Mouse (Mus musculus): ENCODE measurements around the gene Carhsp1.

Gene Carhsp1

DNA sequence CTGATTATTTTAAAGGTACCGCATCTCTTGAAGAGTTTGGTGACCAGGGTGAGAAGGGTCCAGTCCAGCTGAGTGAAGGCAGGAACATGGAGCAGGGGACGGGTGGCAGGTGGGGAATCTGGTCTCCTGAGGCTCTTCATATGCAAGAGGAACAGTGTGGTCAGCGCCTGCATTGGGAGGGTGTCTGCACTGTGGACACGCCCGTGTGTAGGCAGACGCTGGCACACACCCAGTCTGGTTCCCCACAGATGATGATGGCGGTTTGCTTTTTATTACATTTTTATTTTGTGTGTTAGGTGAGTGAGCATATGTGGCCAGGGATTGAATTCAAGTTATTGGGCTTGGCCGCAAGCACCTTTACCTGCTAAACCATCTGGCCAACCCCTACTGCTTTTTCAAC lies 3.6 kb upstream of the Carhsp1 start:
- peak; percentile 59 for DNase-seq (ENCODE audit: low read depth, low spot score)

DNA sequence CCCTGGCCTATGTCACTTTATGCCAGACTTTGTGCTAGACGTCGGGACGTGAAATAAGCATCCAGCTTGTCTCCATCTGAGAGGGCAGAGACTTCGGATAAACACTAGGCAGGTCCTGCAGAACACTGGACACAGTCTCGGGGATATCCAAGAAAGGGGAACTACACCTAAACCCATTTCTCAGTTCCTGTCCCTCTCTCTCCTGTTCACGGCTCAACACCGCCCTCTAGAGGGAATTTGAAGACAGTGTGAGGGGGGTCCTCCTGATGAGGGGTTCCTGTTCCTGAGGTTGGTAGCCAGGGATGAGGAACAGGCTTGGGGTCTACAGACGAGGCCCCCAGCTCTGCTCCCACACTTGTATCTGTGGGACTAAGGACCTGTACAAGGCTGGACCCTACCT lies 2.2 kb upstream of the Carhsp1 start:
- DNase-seq (ENCODE audit: low read depth, low spot score): peak; percentile 71

DNA sequence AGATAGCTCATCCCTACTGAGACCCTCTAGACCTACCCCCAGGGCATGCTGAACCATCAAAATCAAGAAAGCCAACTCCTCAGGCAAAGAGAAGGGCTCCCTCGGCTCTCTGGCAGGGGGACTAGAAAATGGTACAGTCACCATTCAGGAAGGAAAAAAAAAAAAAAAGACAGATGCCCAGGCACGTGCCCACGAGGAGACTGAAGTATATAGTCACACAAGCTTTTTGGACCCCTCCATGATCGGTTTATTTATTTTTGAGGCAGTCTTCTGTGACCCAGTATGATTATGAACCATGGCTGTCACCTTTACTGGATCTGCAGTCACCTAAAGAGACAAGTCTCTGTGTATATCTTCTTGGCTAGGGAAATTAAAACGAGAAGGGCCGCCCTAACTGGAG lies 1.4 kb upstream of the Carhsp1 start:
- no peak for DNase-seq (ENCODE audit: low read depth, low spot score)

DNA sequence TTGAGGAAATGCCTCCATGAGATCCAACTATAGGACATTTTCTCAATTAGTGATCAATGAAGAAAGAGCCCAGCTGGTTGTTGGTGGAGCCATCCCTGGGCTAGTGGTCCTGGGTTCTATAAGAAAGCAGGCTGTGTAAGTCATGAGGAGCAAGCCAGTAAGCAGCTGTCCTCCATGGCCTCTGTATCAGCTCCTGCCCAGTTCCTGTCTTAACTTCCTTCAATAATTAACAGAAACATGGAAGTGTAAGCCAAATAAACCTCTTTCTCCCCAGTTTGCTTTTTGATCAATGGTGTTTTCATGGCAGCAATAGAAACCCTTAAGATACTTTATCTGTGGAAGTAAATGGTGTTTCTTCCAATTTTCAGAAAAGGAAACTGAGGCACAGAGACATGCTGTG lies 856 bp upstream of the Carhsp1 start:
- no peak for DNase-seq (ENCODE audit: low read depth, low spot score)

DNA sequence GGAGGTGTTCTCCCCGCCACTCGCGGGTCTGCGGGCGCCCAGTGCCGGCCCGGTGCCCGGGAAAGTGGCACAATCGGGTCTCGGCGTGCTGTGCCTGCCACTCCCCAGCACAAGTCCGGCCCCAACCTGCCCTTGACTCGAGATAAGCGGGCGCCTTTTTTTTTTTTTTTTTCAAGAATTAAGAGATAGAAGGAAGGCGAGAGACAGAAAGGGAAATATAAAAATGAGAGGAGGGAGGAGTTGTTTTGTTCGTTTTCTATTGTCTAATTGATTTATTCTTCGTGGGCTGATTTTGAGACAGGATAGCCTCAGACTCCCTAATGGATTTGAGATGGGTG lies 364 bp upstream of the Carhsp1 start:
- no peak for DNase-seq (ENCODE audit: low read depth, low spot score)

DNA sequence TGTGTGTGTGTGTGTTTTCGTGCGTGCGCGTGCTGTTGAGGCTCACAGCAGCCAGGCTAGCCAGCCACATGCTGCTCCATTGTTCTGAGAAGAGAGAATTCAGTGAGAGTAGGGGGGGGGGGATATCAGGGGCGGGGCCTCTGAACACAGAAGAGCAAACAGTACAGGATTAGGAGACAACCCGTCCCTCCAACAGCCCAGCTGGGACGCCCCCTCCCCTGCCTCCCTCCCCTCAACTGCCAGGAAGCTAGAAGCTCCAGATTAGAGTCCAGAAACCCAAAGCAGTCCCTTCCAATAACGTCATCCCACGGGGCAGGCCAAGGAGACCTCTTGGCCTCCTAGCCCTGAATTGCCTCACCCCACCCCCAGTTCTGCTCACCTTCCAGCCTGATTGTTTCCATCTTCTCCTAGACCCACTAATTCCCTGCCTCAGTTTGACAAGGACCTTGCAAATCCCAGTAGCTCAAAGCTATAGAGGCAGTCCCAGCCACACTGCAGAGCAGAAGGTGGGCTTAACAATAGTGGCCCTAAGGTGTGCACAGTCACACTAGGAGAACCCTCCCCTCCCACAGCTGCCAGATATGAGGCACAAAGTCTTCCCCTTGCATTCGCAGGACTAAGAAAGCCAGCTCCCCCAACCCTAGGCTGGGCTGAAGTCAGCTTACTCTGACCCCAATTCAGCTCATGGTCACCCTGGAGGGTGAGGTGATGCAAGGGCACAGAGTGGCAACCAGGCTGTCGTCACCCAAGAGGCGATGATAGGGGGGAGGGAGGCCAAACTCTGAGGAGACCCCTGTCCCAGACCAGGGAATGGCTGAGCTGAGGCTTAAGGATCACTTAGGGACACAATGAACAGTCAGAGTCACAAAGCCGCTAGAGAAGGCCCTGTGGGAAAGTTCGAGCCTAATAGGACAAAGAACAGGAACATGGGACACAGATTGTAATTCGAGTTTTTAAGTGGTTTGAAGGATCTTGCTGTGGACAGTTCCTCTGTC lies 1.6 kb downstream of the Carhsp1 start:
- no peak for DNase-seq (ENCODE audit: low read depth, low spot score)

DNA sequence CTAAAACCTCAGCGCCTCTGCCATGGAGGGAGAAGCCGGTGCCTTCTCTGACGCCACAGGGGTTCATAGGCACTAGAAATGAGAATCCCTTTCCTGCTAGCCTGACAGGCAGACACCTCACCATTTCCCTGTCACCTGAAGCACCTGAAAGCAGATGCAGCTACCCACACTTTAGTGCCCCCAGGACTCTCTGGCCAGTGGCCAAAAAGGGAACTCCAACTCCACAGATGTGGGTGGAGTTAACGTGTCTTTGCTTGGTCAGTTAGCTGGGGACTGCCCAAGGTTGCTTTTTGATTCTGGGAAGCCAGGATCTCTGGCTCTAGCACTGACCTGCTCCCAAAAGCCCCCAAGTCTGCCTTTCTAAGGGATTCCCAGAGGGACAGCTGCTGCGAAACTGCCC lies 2.5 kb downstream of the Carhsp1 start:
- DNase-seq (ENCODE audit: low read depth, low spot score): no peak

DNA sequence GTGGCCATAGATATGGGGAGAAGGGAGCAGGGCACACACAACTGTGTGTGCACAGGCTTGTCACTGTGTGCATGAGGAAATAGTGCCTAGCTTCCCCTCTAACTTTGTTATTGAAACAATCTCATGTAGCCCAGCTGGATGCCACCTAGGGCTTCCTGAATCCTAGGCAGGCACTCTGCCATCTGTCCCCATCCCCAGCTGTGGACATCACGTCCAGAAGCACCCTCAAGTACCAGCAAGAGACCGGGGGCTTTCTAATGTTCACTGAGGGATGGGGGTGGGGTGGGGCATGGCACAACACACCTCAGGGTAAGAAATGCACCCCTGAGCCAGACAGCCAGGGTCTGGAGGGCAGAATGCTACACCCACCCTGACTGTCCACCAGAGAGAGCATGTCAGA lies 3.6 kb downstream of the Carhsp1 start:
- DNase-seq (ENCODE audit: low read depth, low spot score): no peak

DNA sequence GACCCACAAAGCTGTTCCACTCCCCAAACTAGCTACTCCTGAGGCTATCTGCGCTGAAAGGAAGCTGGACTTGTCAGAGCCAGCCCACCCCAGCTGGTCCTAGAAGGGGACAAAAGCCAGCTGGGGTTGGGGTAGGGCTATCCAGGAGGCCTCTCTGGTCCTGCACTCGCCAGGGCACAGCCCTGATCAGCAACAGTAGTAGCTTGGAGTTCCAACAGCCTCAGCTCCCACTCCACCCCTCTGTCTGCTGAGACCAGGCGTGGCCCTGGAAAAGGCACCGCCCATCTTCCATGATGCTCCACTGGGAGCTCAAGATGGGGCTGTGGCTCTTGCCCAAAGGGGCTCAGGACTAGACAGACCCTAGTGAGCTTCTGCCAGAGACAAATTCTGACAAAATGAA lies 4.1 kb downstream of the Carhsp1 start:
- no peak for DNase-seq (ENCODE audit: low read depth, low spot score)

DNA sequence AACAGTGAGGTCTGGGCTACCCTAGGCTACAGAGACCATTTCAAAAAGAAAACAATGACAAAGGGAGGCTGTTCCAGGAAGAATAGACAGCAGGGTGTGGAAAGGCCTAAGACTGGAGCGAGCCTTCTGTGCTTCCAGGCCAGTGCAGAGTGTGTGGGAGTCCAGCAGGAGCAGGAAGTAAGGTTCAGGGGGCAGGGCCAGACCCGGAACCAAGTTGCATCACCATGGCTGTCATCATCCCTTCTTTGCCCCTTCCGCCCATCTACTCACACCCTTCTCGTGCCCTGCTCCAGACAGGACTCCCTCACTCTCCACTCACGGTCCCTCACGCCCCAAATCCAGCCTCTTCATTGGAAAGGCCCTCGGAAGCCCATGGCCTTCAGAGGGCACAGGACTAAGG lies 4.7 kb downstream of the Carhsp1 start:
- DNase-seq (ENCODE audit: low read depth, low spot score): no peak

DNA sequence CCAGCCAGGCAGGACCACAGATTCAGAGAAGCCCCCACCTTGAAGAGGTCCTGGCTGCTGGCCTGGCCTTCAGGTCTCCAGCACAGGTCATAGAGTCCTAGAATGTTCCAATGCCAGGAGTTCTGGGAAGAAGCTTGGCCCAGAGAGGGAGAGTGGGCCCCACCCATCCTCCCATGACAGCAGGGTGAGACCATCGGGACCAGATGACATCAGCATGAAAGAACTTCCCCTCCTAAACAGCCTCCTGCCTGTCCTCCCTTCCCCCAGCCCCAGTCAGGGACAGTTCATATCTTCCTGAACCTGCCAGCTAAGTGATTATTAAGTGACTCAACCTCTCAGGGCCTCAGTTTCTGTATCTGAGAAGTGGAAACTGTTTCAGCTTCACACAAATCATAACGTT lies 5.5 kb downstream of the Carhsp1 start:
- no peak for DNase-seq (ENCODE audit: low read depth, low spot score)

DNA sequence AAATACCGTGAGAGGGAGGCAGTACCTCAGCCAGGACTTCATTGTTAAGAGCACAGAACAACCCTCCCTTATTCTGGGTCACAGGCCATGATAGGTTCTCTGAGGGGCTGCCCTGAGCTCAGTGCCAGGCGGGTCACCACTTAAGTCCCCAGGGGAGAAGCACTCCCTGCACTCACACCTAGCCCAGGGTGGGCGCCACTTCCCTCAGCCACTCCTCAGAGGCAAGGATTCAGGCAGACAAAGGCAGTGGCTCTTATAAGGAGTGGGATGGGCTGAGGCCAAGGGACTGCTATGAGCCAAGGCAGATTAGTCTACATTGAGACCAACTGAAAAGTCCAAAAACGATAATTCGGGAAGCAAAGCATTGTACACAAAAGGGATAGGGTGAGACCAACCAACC lies 6.6 kb downstream of the Carhsp1 start:
- DNase-seq (ENCODE audit: low read depth, low spot score): no peak

DNA sequence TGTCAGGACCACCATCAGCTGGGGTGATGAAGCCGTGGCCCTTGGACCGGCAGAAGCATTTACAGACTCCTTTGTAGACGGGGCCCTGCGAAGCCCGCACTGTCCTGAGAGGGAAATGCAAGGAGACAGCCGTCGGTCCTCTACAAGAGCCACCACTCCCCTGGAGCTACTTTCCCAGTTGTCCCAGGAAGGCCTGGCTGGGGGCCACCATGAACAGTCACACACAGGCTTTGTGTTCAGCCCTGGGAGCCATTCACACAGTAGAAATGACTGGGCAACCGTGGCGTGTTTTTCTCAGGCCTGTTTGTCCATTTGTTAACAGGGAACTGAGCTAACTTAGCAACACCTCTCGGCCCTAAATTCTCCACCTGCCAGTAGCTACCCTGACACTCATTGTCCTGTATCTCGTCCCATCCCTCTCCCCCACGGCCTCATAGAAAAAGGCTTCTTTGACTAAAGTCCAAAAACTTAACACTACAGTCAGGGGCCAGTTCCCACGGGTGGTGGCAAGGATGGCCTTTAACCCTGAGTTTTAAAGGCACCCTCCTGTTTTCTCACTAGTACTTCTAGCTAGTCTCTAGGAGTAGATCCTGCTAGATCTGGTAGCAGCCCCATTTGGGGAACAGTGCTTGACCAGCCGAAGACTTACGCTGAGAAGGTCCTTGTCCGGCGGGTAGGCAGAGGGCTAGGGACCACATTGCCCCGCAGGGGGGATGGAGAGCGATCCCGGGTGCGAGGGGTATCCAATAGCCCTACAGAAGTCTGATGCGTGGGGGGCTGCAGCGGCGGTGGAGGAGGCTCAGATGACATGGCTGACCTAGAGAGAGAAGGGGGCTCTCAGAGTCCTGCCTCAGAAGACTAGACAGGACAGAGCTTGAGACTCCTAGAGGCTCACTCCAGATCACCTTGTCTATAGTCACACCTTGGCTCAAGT lies 8.1 kb downstream of the Carhsp1 start:
- DNase-seq (ENCODE audit: low read depth, low spot score): no peak

DNA sequence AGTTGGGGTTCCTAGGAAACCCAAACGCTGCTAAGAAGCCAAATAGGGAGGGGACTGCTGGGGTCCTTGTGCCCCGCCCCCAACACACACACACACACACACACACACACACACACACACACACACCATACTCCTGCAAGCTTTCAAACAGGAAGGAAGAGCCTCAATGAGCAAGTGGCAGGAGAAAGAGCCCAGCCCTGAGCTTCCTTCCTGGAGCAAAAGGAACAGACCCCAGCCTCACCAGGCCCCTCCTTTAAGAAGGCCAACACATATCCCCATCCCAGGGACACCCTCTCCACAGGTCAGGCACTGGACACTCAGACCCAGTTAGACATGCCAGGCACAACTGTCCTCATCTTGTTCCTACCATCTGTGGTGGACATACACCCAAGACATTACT lies 8.9 kb downstream of the Carhsp1 start:
- no peak for DNase-seq (ENCODE audit: low read depth, low spot score)

DNA sequence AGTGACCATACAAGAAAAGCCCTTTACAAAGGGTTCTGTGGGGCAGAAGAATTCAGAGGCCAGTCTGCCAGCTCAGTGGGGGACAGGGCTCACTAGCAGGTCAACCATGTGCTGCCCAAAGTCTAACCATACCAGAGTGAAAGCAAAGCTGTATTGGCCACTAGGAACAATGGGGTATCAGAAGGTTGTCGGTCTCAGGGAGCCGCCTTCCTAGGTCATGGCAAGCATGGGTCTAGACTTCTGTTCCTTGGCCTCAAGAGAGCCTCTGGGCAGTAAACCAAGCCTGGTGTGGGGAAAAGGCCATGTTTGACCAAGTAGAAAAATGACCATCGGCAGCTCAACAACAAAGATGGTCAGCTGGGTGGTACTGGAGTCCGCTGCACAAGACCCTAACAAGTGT lies 13.2 kb downstream of the Carhsp1 start:
- no peak for DNase-seq (ENCODE audit: low read depth, low spot score)

DNA sequence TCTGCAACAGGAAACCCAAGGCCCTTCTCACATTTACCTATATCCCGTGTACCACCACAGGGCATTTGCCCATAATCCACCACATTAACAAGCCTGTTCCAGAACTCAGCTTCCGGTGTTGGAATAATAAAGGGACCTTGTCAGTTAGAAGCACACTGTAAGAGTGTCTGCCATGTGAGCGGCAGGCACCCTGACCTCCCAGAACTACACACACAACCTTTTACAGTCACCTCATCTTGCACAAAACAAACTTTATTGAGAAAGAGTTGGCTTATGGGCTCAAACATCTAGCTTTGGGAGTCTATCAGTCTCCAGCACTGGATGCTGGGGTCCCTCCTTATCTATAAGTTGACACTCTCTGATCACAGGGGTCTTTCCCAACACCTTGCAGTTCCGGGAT lies 13.6 kb downstream of the Carhsp1 start:
- DNase-seq (ENCODE audit: low read depth, low spot score): no peak

DNA sequence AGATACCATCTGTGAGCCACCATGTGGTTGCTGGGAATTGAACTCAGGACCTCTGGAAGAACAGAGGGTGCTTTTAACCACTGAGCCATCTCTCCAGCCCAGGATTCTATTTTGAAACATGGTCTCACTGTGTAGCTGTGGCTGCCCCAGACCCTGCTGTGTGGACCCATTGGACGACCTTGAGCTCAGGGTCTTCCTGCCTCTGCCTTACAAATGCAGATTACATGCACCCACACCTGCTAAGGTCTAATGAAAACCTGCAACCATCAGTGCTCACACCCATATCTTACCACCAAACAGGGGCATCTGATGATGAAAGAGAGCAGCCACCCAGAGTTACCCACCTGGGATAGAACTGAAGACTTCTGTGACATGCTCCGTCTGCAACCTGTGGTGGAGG lies 15.7 kb downstream of the Carhsp1 start:
- no peak for DNase-seq (ENCODE audit: low read depth, low spot score)

DNA sequence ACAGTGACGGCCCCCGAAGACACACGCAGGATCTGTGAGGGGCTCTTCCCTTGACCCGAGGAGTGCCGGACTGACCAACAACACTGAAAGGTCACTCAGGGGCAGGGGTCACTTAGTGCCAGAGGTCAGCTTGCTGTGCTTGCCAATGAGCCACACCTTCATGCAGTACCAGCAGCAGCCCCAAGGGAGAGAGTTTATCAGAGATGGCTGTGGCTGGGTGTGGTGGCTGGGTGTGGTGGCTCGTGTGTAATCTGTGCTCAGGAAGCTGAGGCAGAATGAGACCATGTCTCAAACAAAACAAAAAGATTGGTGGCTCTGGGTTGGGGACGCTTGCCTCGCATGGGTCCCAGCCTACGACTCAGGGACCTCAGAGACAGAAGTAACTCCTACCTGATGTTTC lies 16.4 kb downstream of the Carhsp1 start:
- DNase-seq (ENCODE audit: low read depth, low spot score): no peak

DNA sequence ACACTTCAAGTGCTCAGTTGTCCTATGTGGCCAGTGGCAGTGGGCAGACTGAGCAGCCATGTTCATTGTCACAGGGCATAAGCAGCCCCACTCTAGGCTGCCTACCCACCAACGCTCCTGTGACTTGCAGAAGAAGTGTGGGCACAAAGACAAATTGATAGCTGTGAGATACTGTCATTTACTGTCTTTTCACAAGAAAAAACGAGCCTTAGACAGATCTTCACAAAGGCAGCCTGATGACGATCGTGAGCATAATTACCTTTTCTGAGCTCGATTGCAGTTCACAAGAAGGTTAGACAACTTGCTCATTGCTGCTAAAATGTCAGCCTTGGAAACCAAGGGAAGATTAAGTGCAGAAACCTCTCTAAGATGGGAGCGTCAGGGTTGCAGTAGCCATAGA lies 16.8 kb downstream of the Carhsp1 start:
- DNase-seq (ENCODE audit: low read depth, low spot score): no peak

DNA sequence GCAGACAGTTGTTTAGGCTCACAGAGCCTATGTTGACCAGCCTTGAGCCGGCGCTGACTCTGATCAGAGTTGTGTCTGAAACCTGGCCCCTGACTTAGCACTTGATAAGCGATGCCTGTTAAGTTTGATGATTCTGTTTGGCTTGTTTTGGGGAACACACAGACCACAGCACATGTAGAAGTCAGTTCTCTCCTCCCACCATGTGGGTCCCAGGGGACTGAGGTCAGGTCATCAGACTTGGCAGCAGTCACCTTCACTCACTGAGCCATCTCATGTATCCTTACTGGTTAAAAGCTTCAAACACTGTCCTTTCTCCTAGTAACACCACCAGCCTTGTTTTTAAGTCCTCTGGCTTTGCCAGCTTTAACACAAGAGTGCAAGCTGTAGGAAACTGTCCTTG lies 21.9 kb downstream of the Carhsp1 start:
- DNase-seq (ENCODE audit: low read depth, low spot score): no peak

DNA sequence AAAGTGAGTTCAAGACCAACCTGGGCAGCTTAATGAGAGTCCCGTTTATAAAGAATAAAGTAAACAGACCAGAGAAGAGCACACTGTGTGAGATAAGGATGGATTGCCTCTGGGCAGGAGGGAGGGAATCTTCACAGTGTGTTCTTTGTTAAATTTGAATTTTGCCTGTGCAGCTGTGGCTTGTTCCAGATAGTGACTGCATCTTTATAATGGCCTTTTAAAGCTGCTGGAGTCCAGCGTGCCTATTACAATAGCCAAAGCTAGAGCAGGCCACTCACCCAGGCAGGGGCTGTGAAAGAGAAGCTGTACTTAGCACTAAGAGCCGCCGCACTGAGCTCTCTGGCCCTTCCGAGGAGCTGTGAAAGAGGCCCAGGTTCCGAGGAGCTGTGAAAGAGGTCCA lies 26.4 kb downstream of the Carhsp1 start:
- DNase-seq (ENCODE audit: low read depth, low spot score): no peak

DNA sequence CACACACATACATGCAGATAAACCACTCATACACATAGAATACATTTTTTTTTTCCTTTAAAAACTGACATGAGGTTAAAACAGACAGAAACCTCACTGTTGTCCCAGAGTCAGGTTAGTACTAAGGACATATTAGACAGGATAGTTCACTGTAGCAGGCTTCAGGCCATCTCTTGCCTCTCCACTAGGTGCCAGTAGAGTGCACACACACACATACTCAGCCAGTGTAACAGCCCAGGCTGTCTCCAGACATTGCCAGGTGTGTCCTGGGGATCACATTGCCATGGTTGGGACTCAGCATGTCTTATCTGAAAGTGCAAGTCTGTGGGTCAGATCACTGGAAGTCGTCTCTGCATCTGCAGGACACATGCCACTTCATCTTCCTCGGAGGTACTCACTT lies 28.1 kb downstream of the Carhsp1 start:
- DNase-seq (ENCODE audit: low read depth, low spot score): peak; percentile 40

Measured in c-Kit-negative CD71-positive TER-119-positive erythroid progenitor cells, embryonic 14.5 days (primary cell).